Mouse (Mus musculus) MEL (cell line): ENCODE results near the gene Gm28035. TPM values are rescaled to one million over a fixed set of nuclear protein-coding genes. Genes with fewer than 3 reads are reported as not detected.

ENCODE experiments used
- DNase-seq: peaks from one replicate; pipeline ENCODE4 v3.0.0; 2011; ENCODE audit warnings: low read depth, low spot score
- H3K27ac ChIP-seq: 2 replicates; pipeline ENCODE4 v1.5.1; 2012; ENCODE audit warnings: low read depth, mild to moderate bottlenecking, control low read depth, low read length, moderate library complexity; ENCODE audit not compliant: control insufficient read depth
- H3K27me3 ChIP-seq, 2 experiments: fragments of 150-350 bp in 1 of 2; sonication (generic) in 1 of 2; 2 replicates each; pipeline ENCODE4 v1.6.1; 2012; ENCODE audit warnings: low read length in 2 of 2, mild to moderate bottlenecking in 2 of 2, improper control_type of control experiment in 1 of 2, moderate library complexity in 1 of 2; ENCODE audit not compliant: insufficient read depth in 2 of 2, control insufficient read depth in 1 of 2
- H3K36me3 ChIP-seq, 2 experiments: 2 replicates each; pipeline ENCODE4 v1.6.1; 2012 to 2014; ENCODE audit warnings: low read length in 2 of 2, improper control_type of control experiment in 1 of 2, inconsistent platforms in 1 of 2, mild to moderate bottlenecking in 1 of 2; ENCODE audit not compliant: insufficient read depth in 2 of 2, control insufficient read depth in 1 of 2
- H3K4me1 ChIP-seq, 2 experiments: fragments of 150-350 bp in 1 of 2; sonication (generic) in 1 of 2; 2 replicates each; pipeline ENCODE4 v1.6.1; 2012; ENCODE audit warnings: low read length in 2 of 2, improper control_type of control experiment in 1 of 2, mild to moderate bottlenecking in 1 of 2; ENCODE audit not compliant: insufficient read depth in 2 of 2, control insufficient read depth in 1 of 2
- H3K4me3 ChIP-seq, 2 experiments: fragments of 150-350 bp in 1 of 2; sonication (generic) in 1 of 2; 2 replicates each; pipeline ENCODE4 v1.5.1; 2012; ENCODE audit warnings: low read depth in 2 of 2, low read length in 2 of 2, mild to moderate bottlenecking in 2 of 2, moderate library complexity in 2 of 2, control low read depth in 1 of 2, improper control_type of control experiment in 1 of 2; ENCODE audit not compliant: control insufficient read depth in 1 of 2, insufficient read depth in 1 of 2
- H3K79me2 ChIP-seq: 2 replicates; pipeline ENCODE4 v1.6.1; 2012; ENCODE audit warnings: mild to moderate bottlenecking, low read length, moderate library complexity; ENCODE audit not compliant: control insufficient read depth, poor library complexity, insufficient read depth
- H3K9ac ChIP-seq: 2 replicates; pipeline ENCODE4 v1.6.1; 2012; ENCODE audit warnings: low read depth, mild to moderate bottlenecking, control low read depth, low read length, moderate library complexity; ENCODE audit not compliant: control insufficient read depth, poor library complexity, severe bottlenecking
- H3K9me3 ChIP-seq: fragments of 150-350 bp; sonication (generic); replicated peaks from 2 replicates; pipeline ENCODE4 v1.6.1; 2012; ENCODE audit warnings: mild to moderate bottlenecking, low read length, improper control_type of control experiment, moderate library complexity; ENCODE audit not compliant: insufficient read depth
- CHD1 ChIP-seq: IDR thresholded peaks from 2 replicates; pipeline ENCODE4 v1.6.1; 2012; ENCODE audit warnings: low read depth, mild to moderate bottlenecking, inconsistent platforms, low read length, improper control_type of control experiment
- E2F4 ChIP-seq: IDR thresholded peaks from 2 replicates; pipeline ENCODE4 v1.6.1; 2011; ENCODE audit warnings: low read depth, low read length, improper control_type of control experiment, borderline replicate concordance
- ELF1 ChIP-seq: IDR thresholded peaks from 2 replicates; pipeline ENCODE4 v1.6.1; 2014; ENCODE audit warnings: low read depth, mild to moderate bottlenecking, inconsistent platforms, low read length, improper control_type of control experiment, moderate library complexity
- EP300 ChIP-seq, 2 experiments: IDR thresholded peaks; 2 replicates each; pipeline ENCODE4 v1.6.1; 2011; ENCODE audit warnings: improper control_type of control experiment in 2 of 2, low read length in 2 of 2, low read depth in 1 of 2, mild to moderate bottlenecking in 1 of 2
- ETS1 ChIP-seq: IDR thresholded peaks from 2 replicates; pipeline ENCODE4 v1.6.1; 2012; ENCODE audit warnings: low read depth, mild to moderate bottlenecking, inconsistent platforms, low read length, improper control_type of control experiment, moderate library complexity
- GABPA ChIP-seq: IDR thresholded peaks from 2 replicates; pipeline ENCODE4 v1.6.1; 2012; ENCODE audit warnings: low read depth, mild to moderate bottlenecking, inconsistent platforms, low read length, improper control_type of control experiment, moderate library complexity
- HCFC1 ChIP-seq: IDR thresholded peaks from 2 replicates; pipeline ENCODE4 v1.6.1; 2012; ENCODE audit warnings: low read depth, mild to moderate bottlenecking, inconsistent platforms, low read length, improper control_type of control experiment, moderate library complexity
- JUND ChIP-seq: IDR thresholded peaks from 2 replicates; pipeline ENCODE4 v1.6.1; 2011; ENCODE audit warnings: low read depth, mild to moderate bottlenecking, improper control_type of control experiment, low read length
- KAT2A ChIP-seq: conservative IDR thresholded peaks from 2 replicates; pipeline ENCODE4 v1.6.1; 2012; ENCODE audit warnings: low read depth, low read length, improper control_type of control experiment, inconsistent platforms
- MAZ ChIP-seq: IDR thresholded peaks from 2 replicates; pipeline ENCODE4 v1.6.1; 2012; ENCODE audit warnings: low read depth, mild to moderate bottlenecking, inconsistent platforms, low read length, improper control_type of control experiment
- MEF2A ChIP-seq: IDR thresholded peaks from 2 replicates; pipeline ENCODE4 v1.6.1; 2014; ENCODE audit warnings: low read depth, mild to moderate bottlenecking, inconsistent platforms, low read length, improper control_type of control experiment; ENCODE audit not compliant: poor library complexity, insufficient replicate concordance, severe bottlenecking; ENCODE audit errors: extremely low read depth
- MYC ChIP-seq: IDR thresholded peaks from 2 replicates; pipeline ENCODE4 v1.6.1; 2011; ENCODE audit warnings: low read depth, mild to moderate bottlenecking, low read length, improper control_type of control experiment, moderate library complexity
- NRF1 ChIP-seq: IDR thresholded peaks from 2 replicates; pipeline ENCODE4 v1.6.1; 2014; ENCODE audit warnings: low read depth, mild to moderate bottlenecking, inconsistent platforms, low read length, improper control_type of control experiment, moderate library complexity; ENCODE audit not compliant: poor library complexity, insufficient read depth, severe bottlenecking
- POLR2AphosphoS2 ChIP-seq: IDR thresholded peaks from 2 replicates; pipeline ENCODE4 v1.6.1; 2011; ENCODE audit warnings: low read length, improper control_type of control experiment
- RAD21 ChIP-seq: IDR thresholded peaks from 2 replicates; pipeline ENCODE4 v1.6.1; 2011; ENCODE audit warnings: mild to moderate bottlenecking, low read depth, low read length, improper control_type of control experiment
- RCOR1 ChIP-seq: IDR thresholded peaks from 2 replicates; pipeline ENCODE4 v1.6.1; 2012; ENCODE audit warnings: low read depth, mild to moderate bottlenecking, inconsistent platforms, low read length, improper control_type of control experiment
- SMC3 ChIP-seq: IDR thresholded peaks from 2 replicates; pipeline ENCODE4 v1.6.1; 2011; ENCODE audit warnings: low read depth, low read length, improper control_type of control experiment
- TBP ChIP-seq: IDR thresholded peaks from 2 replicates; pipeline ENCODE4 v1.8.0; 2011; ENCODE audit warnings: low read depth, low read length, improper control_type of control experiment
- UBTF ChIP-seq: IDR thresholded peaks from 2 replicates; pipeline ENCODE4 v1.6.1; 2012; ENCODE audit warnings: low read depth, mild to moderate bottlenecking, inconsistent platforms, low read length, improper control_type of control experiment, moderate library complexity, borderline replicate concordance; ENCODE audit not compliant: insufficient read depth
- USF2 ChIP-seq, 2 experiments: IDR thresholded peaks; 2 replicates each; pipeline ENCODE4 v1.6.1; 2011 to 2012; ENCODE audit warnings: improper control_type of control experiment in 2 of 2, low read length in 2 of 2, borderline replicate concordance in 1 of 2, inconsistent platforms in 1 of 2, low read depth in 1 of 2, mild to moderate bottlenecking in 1 of 2; ENCODE audit not compliant: insufficient read depth in 1 of 2
- ZC3H11A ChIP-seq: IDR thresholded peaks from 2 replicates; pipeline ENCODE4 v1.6.1; 2012; ENCODE audit warnings: low read depth, mild to moderate bottlenecking, inconsistent platforms, low read length, improper control_type of control experiment
- ZMIZ1 ChIP-seq: IDR thresholded peaks from 2 replicates; pipeline ENCODE4 v1.6.1; 2012; ENCODE audit warnings: low read depth, mild to moderate bottlenecking, inconsistent platforms, low read length, improper control_type of control experiment, moderate library complexity
- ZNF384 ChIP-seq: IDR thresholded peaks from 2 replicates; pipeline ENCODE4 v1.6.1; 2012; ENCODE audit warnings: low read depth, mild to moderate bottlenecking, inconsistent platforms, low read length, improper control_type of control experiment
- polyA plus RNA-seq, 2 experiments: library from polyadenylated mRNA; stranded (reverse) in 1 of 2; unstranded in 1 of 2; fragments of >175 nt in 1 of 2; fragments of >200 nt in 1 of 2; gene quantifications; 2 replicates each; pipeline versions ENCODE4 v1.2.1 to v1.2.4; 2012; ENCODE audit warnings: low replicate concordance in 2 of 2, low read depth in 1 of 2; ENCODE audit not compliant: insufficient read length in 2 of 2, insufficient read depth in 1 of 2, missing spikeins in 1 of 2
- total RNA-seq: library from RNA; depleted of rRNA; stranded (reverse); fragments of 300-350 nt; gene quantifications from 2 replicates; pipeline ENCODE4 v1.2.3, GENCODE M21; 2012

Gene Gm28035
- total and polyA plus RNA-seq, 3 experiments = 0.26 TPM; not detected in 2

GRCm38 (mm10) chr2:30257699-30258460, 17.5 kb downstream of the Gm28035 start:
- no peaks in the 10 kb centered on the region for H3K4me1 ChIP-seq
- H3K4me3 ChIP-seq = no peak overlapping the region
- no peaks in the 10 kb centered on the region for H3K27me3 ChIP-seq
- no peak overlapping the region for H3K9ac ChIP-seq
- H3K9me3 ChIP-seq = no peaks in the 10 kb centered on the region
- H3K36me3 ChIP-seq = no peaks in the 10 kb centered on the region; a peak in 1 of 4 replicates
- H3K27ac ChIP-seq = no peak overlapping the region
- H3K79me2 ChIP-seq = no peaks in the 10 kb centered on the region
- TF ChIP-seq ZNF384 (no peak), MAZ (no peak), ELF1 (no peak), SMC3 (no peak), UBTF (no peak), RAD21 (no peak), MEF2A (no peak), ETS1 (no peak), GABPA (no peak), KAT2A (no peak)
- no peak for DNase-seq

- Histone ChIP-seq H3K36me3 (no peaks in the 10 kb centered on the region; a peak in 1 of 4 replicates), H3K27me3 (no peaks in the 10 kb centered on the region), H3K4me1 (no peaks in the 10 kb centered on the region), H3K79me2 (no peaks in the 10 kb centered on the region), H3K27ac (no peak overlapping the region), H3K4me3 (no peak overlapping the region)
- no peak for DNase-seq
- TF ChIP-seq USF2 (IDR thresholded peaks at IDR 0.05; ENCODE audit: borderline replicate concordance in 1 of 2, insufficient read depth in 1 of 2, low read depth in 1 of 2, low read length in 2 of 2) (no peak), E2F4 (no peak), GABPA (no peak), CHD1 (no peak), EP300 (IDR thresholded peaks at IDR 0.05; ENCODE audit: low read depth in 1 of 2, low read length in 2 of 2) (no peak), JUND (no peak), MAZ (no peak), ZC3H11A (no peak), SMC3 (no peak), KAT2A (no peak), HCFC1 (no peak), ELF1 (no peak), MYC (no peak), POLR2AphosphoS2 (no peak), TBP (no peak), RCOR1 (no peak), UBTF (no peak), ZMIZ1 (no peak), NRF1 (no peak)
- TF ChIP-seq, all 39 proteins: peak for 0
- Histone ChIP-seq H3K9ac (no peak overlapping the region), H3K9me3 (no peaks in the 10 kb centered on the region)
Measured at GRCm38 (mm10) chr2:30258600-30258999, 18.2 kb downstream of the Gm28035 start.
